In the genomic region with DNA sequence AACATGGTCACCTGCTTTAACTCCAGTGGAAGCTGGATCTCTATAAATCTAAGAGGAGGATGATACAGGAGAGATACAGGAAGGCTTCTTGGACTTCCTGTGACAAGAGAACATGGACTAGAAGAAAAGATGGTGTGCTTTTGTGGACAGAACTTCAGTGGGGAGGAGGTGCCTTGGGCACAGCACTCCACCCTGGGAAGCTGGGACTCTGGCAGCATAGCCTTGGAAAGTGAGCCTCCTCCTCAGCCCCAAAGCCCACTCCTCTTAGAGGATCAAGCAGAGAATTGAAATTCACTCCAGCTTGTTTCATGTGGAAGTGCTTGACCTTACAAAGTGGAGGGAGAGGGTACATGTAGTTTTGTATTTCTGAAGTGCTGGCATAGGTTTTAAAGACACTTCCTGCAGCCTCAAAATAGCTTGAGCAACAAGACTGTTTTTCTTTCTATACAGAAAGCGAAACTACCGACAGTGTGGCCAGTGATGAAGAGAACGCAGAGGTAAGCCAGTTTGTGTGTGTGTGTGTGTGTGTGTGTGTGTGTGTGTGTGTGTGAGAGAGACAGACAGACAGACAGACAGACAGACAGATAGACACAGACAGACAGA, we compare ENCODE assay signal across 8 mouse cellular contexts.
DNase-seq lines count a peak whose midpoint lies in the region; ATAC-seq lines count a peak whose summit lies in the region.

No protein-coding gene starts in this region.

- no peaks in the 10 kb centered on the region for H3K27me3 ChIP-seq in embryonic facial prominence, embryonic 14.5 days (replicated peaks; ENCODE audit: control insufficient read depth, insufficient read depth, low read length)
- H3K27me3 ChIP-seq in embryonic facial prominence, embryonic 10.5 days (replicated peaks; ENCODE audit: low read depth, poor library complexity, severe bottlenecking), result no peaks in the 10 kb centered on the region
- no peaks in the 10 kb centered on the region for H3K27me3 ChIP-seq in lung, embryonic 15.5 days
- no peaks in the 10 kb centered on the region for H3K27me3 ChIP-seq in limb, embryonic 15.5 days
- H3K27me3 ChIP-seq in stomach, embryonic 14.5 days (ENCODE audit: control insufficient read depth, insufficient read depth, low read length), result no peaks in the 10 kb centered on the region

- H3K9ac ChIP-seq in embryonic facial prominence, embryonic 14.5 days (ENCODE audit: low read depth, low read length), result no peak overlapping the region
- no peak overlapping the region for H3K9ac ChIP-seq in lung, embryonic 15.5 days
- H3K9ac ChIP-seq in limb, embryonic 15.5 days, result no peak overlapping the region
- H3K9ac ChIP-seq in stomach, embryonic 14.5 days (replicated peaks; ENCODE audit: low read depth, low read length), result no peak overlapping the region; the same call in 1 of the 2 replicates

- 79% methylated on average over 3 of the region's 3 CpGs for WGBS in embryonic facial prominence, embryonic 14.5 days
- 88% methylated on average over 3 of the region's 3 CpGs for WGBS in embryonic facial prominence, embryonic 10.5 days
- 59% methylated on average over 3 of the region's 3 CpGs for WGBS in lung, embryonic 15.5 days
- WGBS in limb, embryonic 15.5 days, result 84% methylated on average over 3 of the region's 3 CpGs
- WGBS in stomach, embryonic 14.5 days, result 75% methylated on average over 3 of the region's 3 CpGs

- H3K36me3 ChIP-seq in embryonic facial prominence, embryonic 14.5 days (ENCODE audit: control insufficient read depth, insufficient read depth, low read length), result peaks cover 19% of the 10 kb centered on the region
- H3K36me3 ChIP-seq in embryonic facial prominence, embryonic 10.5 days (replicated peaks), result peaks cover 31% of the 10 kb centered on the region
- H3K36me3 ChIP-seq in lung, embryonic 15.5 days, result peaks cover 16% of the 10 kb centered on the region; the same call in 1 of the 2 replicates
- peaks cover 15% of the 10 kb centered on the region for H3K36me3 ChIP-seq in limb, embryonic 15.5 days
- peaks cover 9% of the 10 kb centered on the region for H3K36me3 ChIP-seq in stomach, embryonic 14.5 days (ENCODE audit: control insufficient read depth, insufficient read depth, low read length)

- DNase-seq in embryonic facial prominence, embryonic 14.5 days (ENCODE audit: low spot score), result no peak
- no peak for DNase-seq in embryonic facial prominence, embryonic 10.5 days (ENCODE audit: low spot score)
- no peak for DNase-seq in lung, postnatal 14 days
- DNase-seq in left cerebral cortex, postnatal 10 days (ENCODE audit: extremely low spot score in 1 of 2, low spot score in 2 of 2), result no peak
- DNase-seq in embryo, embryonic 9.5 days (ENCODE audit: extremely low spot score), result no peak

- peak overlapping the region; percentile 13; the same call in 1 of the 2 replicates for H3K27ac ChIP-seq in embryonic facial prominence, embryonic 14.5 days (replicated peaks; ENCODE audit: low read depth, low read length)
- H3K27ac ChIP-seq in embryonic facial prominence, embryonic 10.5 days (replicated peaks), result no peak overlapping the region; the same call in 1 of the 2 replicates
- H3K27ac ChIP-seq in lung, embryonic 15.5 days, result peak overlapping the region; percentile 86
- peak overlapping the region; percentile 50 for H3K27ac ChIP-seq in limb, embryonic 15.5 days
- H3K27ac ChIP-seq in stomach, embryonic 14.5 days (ENCODE audit: low read length), result peak overlapping the region; percentile 63; the same call in 1 of the 2 replicates

- no peaks in the 10 kb centered on the region for H3K9me3 ChIP-seq in embryonic facial prominence, embryonic 14.5 days (ENCODE audit: control insufficient read depth, low read length)
- no peaks in the 10 kb centered on the region for H3K9me3 ChIP-seq in embryonic facial prominence, embryonic 10.5 days
- no peaks in the 10 kb centered on the region for H3K9me3 ChIP-seq in lung, embryonic 15.5 days
- H3K9me3 ChIP-seq in limb, embryonic 15.5 days, result no peaks in the 10 kb centered on the region
- H3K9me3 ChIP-seq in stomach, embryonic 14.5 days (ENCODE audit: control insufficient read depth, low read depth, low read length), result no peaks in the 10 kb centered on the region

- H3K4me1 ChIP-seq in embryonic facial prominence, embryonic 14.5 days (ENCODE audit: control insufficient read depth, insufficient read depth, low read length), result 0 out of 2 replicates have a peak, but pooled peaks cover 3% of the 10 kb centered on the region
- H3K4me1 ChIP-seq in embryonic facial prominence, embryonic 10.5 days, result peaks cover 11% of the 10 kb centered on the region
- peaks cover 53% of the 10 kb centered on the region for H3K4me1 ChIP-seq in lung, embryonic 15.5 days
- H3K4me1 ChIP-seq in limb, embryonic 15.5 days, result 0 out of 2 replicates have a peak, but pooled peaks cover 9% of the 10 kb centered on the region
- H3K4me1 ChIP-seq in stomach, embryonic 14.5 days (ENCODE audit: control insufficient read depth, insufficient read depth, low read length), result peaks cover 10% of the 10 kb centered on the region; the same call in 1 of the 2 replicates

- H3K4me2 ChIP-seq in embryonic facial prominence, embryonic 14.5 days (ENCODE audit: low read depth, low read length), result no peak overlapping the region
- no peak overlapping the region for H3K4me2 ChIP-seq in lung, embryonic 15.5 days
- no peak overlapping the region for H3K4me2 ChIP-seq in limb, embryonic 15.5 days
- H3K4me2 ChIP-seq in stomach, embryonic 14.5 days (replicated peaks; ENCODE audit: low read depth, low read length), result no peak overlapping the region

- intact Hi-C loops in left cerebral cortex, postnatal 10 days (cut with DNase I), result no loop called here

- no peak overlapping the region for H3K4me3 ChIP-seq in embryonic facial prominence, embryonic 14.5 days (ENCODE audit: low read depth, low read length)
- H3K4me3 ChIP-seq in embryonic facial prominence, embryonic 10.5 days, result no peak overlapping the region
- no peak overlapping the region for H3K4me3 ChIP-seq in lung, embryonic 15.5 days
- no peak overlapping the region for H3K4me3 ChIP-seq in limb, embryonic 15.5 days
- no peak overlapping the region for H3K4me3 ChIP-seq in stomach, embryonic 14.5 days (ENCODE audit: low read depth, low read length)

- no peak for ATAC-seq in embryonic facial prominence, embryonic 14.5 days (ENCODE audit: low read depth)
- no peak for ATAC-seq in lung, embryonic 15.5 days (ENCODE audit: borderline replicate concordance, extremely low read depth, low FRiP score, low TSS enrichment)
- no peak for ATAC-seq in limb, embryonic 15.5 days (ENCODE audit: insufficient number of reproducible peaks, low FRiP score, low TSS enrichment, low read depth)
- ATAC-seq in stomach, embryonic 14.5 days (ENCODE audit: insufficient number of reproducible peaks, insufficient read depth, low FRiP score, low read depth), result no peak
